In the genomic region with DNA sequence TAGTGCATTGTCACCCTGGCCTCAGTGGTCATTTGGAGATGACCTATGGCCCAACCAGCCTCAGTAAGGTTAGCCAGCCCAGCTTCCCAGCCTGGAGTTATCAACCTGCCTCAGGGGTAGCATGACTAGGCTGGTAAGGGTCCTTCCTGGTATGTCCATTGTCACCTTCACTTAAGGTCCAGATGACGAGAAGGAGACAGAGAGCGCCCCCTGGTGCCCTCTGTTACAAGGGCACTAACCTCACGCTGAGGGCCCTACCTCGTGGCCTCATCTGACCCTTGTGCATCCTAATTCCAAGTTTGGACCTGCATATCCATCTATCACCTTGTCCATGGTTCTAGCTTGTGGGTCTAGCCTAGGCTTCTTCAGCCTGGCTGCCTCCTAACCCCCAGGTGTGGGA, we compare ENCODE assay signal across 8 mouse cellular contexts. TPM values are rescaled to one million over a fixed set of nuclear protein-coding genes. Genes with fewer than 3 reads are reported as not detected.
A peak's percentile ranks its signal among the peaks of the same experiment; 100 is the strongest.
DNase-seq lines count a peak whose midpoint lies in the region; ATAC-seq lines count a peak whose summit lies in the region.

No protein-coding gene starts in this region.

- no peak overlapping the region for H3K4me2 ChIP-seq in hindbrain, embryonic 14.5 days (replicated peaks)

- no peak overlapping the region for H3K27ac ChIP-seq in hindbrain, embryonic 10.5 days
- no peak overlapping the region for H3K27ac ChIP-seq in hindbrain, embryonic 14.5 days

- no peak overlapping the region for H3K4me3 ChIP-seq in hindbrain, embryonic 10.5 days
- no peak overlapping the region for H3K4me3 ChIP-seq in hindbrain, embryonic 14.5 days (replicated peaks; ENCODE audit: low read length)

- H3K9me3 ChIP-seq in hindbrain, embryonic 10.5 days: no peaks in the 10 kb centered on the region
- no peaks in the 10 kb centered on the region for H3K9me3 ChIP-seq in hindbrain, embryonic 14.5 days (ENCODE audit: control insufficient read depth, low read length)

- H3K4me1 ChIP-seq in hindbrain, embryonic 10.5 days (replicated peaks): peaks cover 32% of the 10 kb centered on the region
- H3K4me1 ChIP-seq in hindbrain, embryonic 14.5 days (replicated peaks; ENCODE audit: control insufficient read depth, insufficient read depth, low read length): peaks cover 14% of the 10 kb centered on the region

- 0 out of 2 replicates have a peak, but pooled peaks cover 3% of the 10 kb centered on the region for H3K27me3 ChIP-seq in hindbrain, embryonic 10.5 days (ENCODE audit: insufficient read depth, poor library complexity, severe bottlenecking)
- no peaks in the 10 kb centered on the region for H3K27me3 ChIP-seq in hindbrain, embryonic 14.5 days (ENCODE audit: control insufficient read depth, insufficient read depth, low read length)

- H3K9ac ChIP-seq in hindbrain, embryonic 14.5 days: no peak overlapping the region

- peak; percentile 52 for DNase-seq in hindbrain, embryonic 10.5 days (ENCODE audit: low spot score)
- no peak for DNase-seq in hindbrain, embryonic 14.5 days (ENCODE audit: low spot score)
- peak; percentile 37 for DNase-seq in urinary bladder, adult 2 months (ENCODE audit: low spot score)
- DNase-seq in urinary bladder, postnatal 10 days (ENCODE audit: low spot score): no peak
- peak; percentile 69 for DNase-seq in cerebellum, adult 9-11 months
- peak; percentile 70 to 78 for DNase-seq in heart, postnatal 10 days
- DNase-seq in lung, postnatal 36 days: peak; percentile 88

- no peak for ATAC-seq in hindbrain, embryonic 14.5 days (ENCODE audit: low FRiP score)
- no peak for ATAC-seq in activated CD4-positive, CD25-positive, alpha-beta regulatory T cell, adult 4 months

- WGBS in hindbrain, embryonic 10.5 days: 23% methylated on average over 4 of the region's 4 CpGs
- WGBS in hindbrain, embryonic 14.5 days: 26% methylated on average over 4 of the region's 4 CpGs

- H3K36me3 ChIP-seq in hindbrain, embryonic 10.5 days: no peaks in the 10 kb centered on the region
- H3K36me3 ChIP-seq in hindbrain, embryonic 14.5 days (replicated peaks; ENCODE audit: control insufficient read depth, insufficient read depth): no peaks in the 10 kb centered on the region

- intact Hi-C loops in heart, postnatal 10 days (cut with DNase I): loop anchor here (2.0 to 5.0 kb wide), 2 partner anchors 83 to 138 kb away; no protein-coding TSS in a partner anchor

RNA-seq across cellular contexts. Expression of a gene that starts 32.7 kb away (rescaled TPM):
- polyA plus RNA-seq in hindbrain, embryonic 10.5 days (2016; fragmentation: Nextera tagmentation; extraction: Ambion mirVana): 14.6 and 17.3 TPM in 2 replicates
- 33.5 and 35.6 TPM in 2 replicates for polyA plus RNA-seq in hindbrain, embryonic 14.5 days (2014; fragmentation: Nextera tagmentation; extraction: Ambion mirVana)
- polyA plus RNA-seq in urinary bladder, adult 2 months (2012; rRNA removed): 16.9 and 22.7 TPM in 2 replicates
- 10 to 100 TPM; 40.5 to 43.3 TPM for total RNA-seq in heart, postnatal 10 days (2021)
- polyA plus RNA-seq in activated CD4-positive, CD25-positive, alpha-beta regulatory T cell, adult 4 months (2017; shearing (Covaris generic)): under 1 TPM in 1 of 2 experiments, not detected in 1; 0.21 TPM

RNA-seq across cellular contexts. Expression of a gene that starts 44.0 kb away (rescaled TPM):
- polyA plus RNA-seq in hindbrain, embryonic 10.5 days (2016; fragmentation: Nextera tagmentation; extraction: Ambion mirVana): 10.1 and 22.4 TPM in 2 replicates
- 90.1 and 93.1 TPM in 2 replicates for polyA plus RNA-seq in hindbrain, embryonic 14.5 days (2014; fragmentation: Nextera tagmentation; extraction: Ambion mirVana)
- 0.03 and 0.08 TPM in 2 replicates for polyA plus RNA-seq in urinary bladder, adult 2 months (2012; rRNA removed)
- not detected for total RNA-seq in heart, postnatal 10 days (2021)
- polyA plus RNA-seq in activated CD4-positive, CD25-positive, alpha-beta regulatory T cell, adult 4 months (2017; shearing (Covaris generic)): under 1 TPM in 1 of 2 experiments, not detected in 1; 0.12 TPM

Comparison
In these comparisons a context has a peak if more than half of its experiments do, and no peak if none do; other contexts are left out.
1. DNase-seq: peak in hindbrain, embryonic 10.5 days (single experiment), urinary bladder, adult 2 months (single experiment), cerebellum, adult 9-11 months (single experiment), heart, postnatal 10 days (2 of 2) and lung, postnatal 36 days (single experiment); none in hindbrain, embryonic 14.5 days (single experiment) and urinary bladder, postnatal 10 days (single experiment).
2. RNA of a gene that starts 32.7 kb away (polyA plus RNA-seq): 33.5 to 35.6 TPM in hindbrain, embryonic 14.5 days, 16.9 to 22.7 TPM in urinary bladder, adult 2 months and 14.6 to 17.3 TPM in hindbrain, embryonic 10.5 days; 0.21 TPM in activated CD4-positive, CD25-positive, alpha-beta regulatory T cell, adult 4 months; every median in the first group is over 10 times any median in the second.